Mouse (Mus musculus) embryonic fibroblast, embryonic 13.5 days (primary cell): ENCODE results near the gene Osgep.

ENCODE experiments used
- CTCF ChIP-seq: IDR thresholded peaks from 2 replicates; pipeline ENCODE4 v1.5.1; 2011; ENCODE audit warnings: mild to moderate bottlenecking, control low read depth, low read length, moderate library complexity, borderline replicate concordance; ENCODE audit not compliant: insufficient read depth
- POLR2A ChIP-seq: IDR thresholded peaks from 2 replicates; pipeline ENCODE4 v1.6.1; 2011; ENCODE audit warnings: low read depth, mild to moderate bottlenecking, control low read depth, low read length, moderate library complexity

- TF ChIP-seq CTCF (no peak), POLR2A (no peak)
Measured at GRCm38 (mm10) chr14:50868211-50868610, 56.5 kb downstream of the Osgep start.
